Mouse (Mus musculus) limb, embryonic 14.5 days (tissue): Measurements from ENCODE around the gene Lin52. TPM values are rescaled to one million over a fixed set of nuclear protein-coding genes. Genes with fewer than 3 reads are reported as not detected.
A peak's percentile ranks its signal among the peaks of the same experiment; 100 is the strongest.

Experiments used
- ATAC-seq: fragments of 200-750 bp; cut with Nextera tagmentation; 2 replicates; pipeline ENCODE4 v1.8.0; 2017; ENCODE audit warnings: low read depth, moderate number of reproducible peaks, moderate TSS enrichment; ENCODE audit not compliant: low FRiP score
- DNase-seq: peaks from one replicate; pipeline ENCODE4 v3.0.0-alpha.2; 2015; ENCODE audit warnings: low spot score
- H3K27ac ChIP-seq: fragments of 300-500 bp; sonication (generic); replicated peaks from 2 replicates; pipeline ENCODE4 v1.5.1; 2014; ENCODE audit warnings: low read depth, mild to moderate bottlenecking, low read length, moderate library complexity, mixed read lengths
- H3K27me3 ChIP-seq: fragments of 300-500 bp; sonication (generic); 2 replicates; pipeline ENCODE4 v1.6.1; 2014; ENCODE audit warnings: low read length, mixed read lengths; ENCODE audit not compliant: control insufficient read depth, insufficient read depth
- H3K36me3 ChIP-seq: fragments of 300-500 bp; sonication (generic); 2 replicates; pipeline ENCODE4 v1.6.1; 2014; ENCODE audit warnings: mild to moderate bottlenecking, low read length, moderate library complexity, mixed read lengths; ENCODE audit not compliant: control insufficient read depth, insufficient read depth
- H3K4me1 ChIP-seq: fragments of 300-500 bp; sonication (generic); 2 replicates; pipeline ENCODE4 v1.6.1; 2014; ENCODE audit warnings: antibody characterized with exemption, low read length, mixed read lengths; ENCODE audit not compliant: control insufficient read depth, insufficient read depth
- H3K4me2 ChIP-seq: fragments of 300-500 bp; sonication (generic); replicated peaks from 2 replicates; pipeline ENCODE4 v1.6.1; 2014; ENCODE audit warnings: low read depth, mild to moderate bottlenecking, low read length, moderate library complexity; ENCODE audit not compliant: severe bottlenecking
- H3K4me3 ChIP-seq: fragments of 300-500 bp; sonication (generic); replicated peaks from 2 replicates; pipeline ENCODE4 v1.5.1; 2014; ENCODE audit warnings: low read length
- H3K9ac ChIP-seq: fragments of 300-500 bp; sonication (generic); 2 replicates; pipeline ENCODE4 v1.6.1; 2014; ENCODE audit warnings: mild to moderate bottlenecking, low read depth, low read length, moderate library complexity; ENCODE audit not compliant: severe bottlenecking
- H3K9me3 ChIP-seq: fragments of 300-500 bp; sonication (generic); 2 replicates; pipeline ENCODE4 v1.6.1; 2016; ENCODE audit warnings: low read length; ENCODE audit not compliant: control insufficient read depth
- POLR2A ChIP-seq: fragments of 200-500 bp; IDR thresholded peaks from 2 replicates; pipeline ENCODE4 v1.8.0; 2012; ENCODE audit warnings: inconsistent platforms, mild to moderate bottlenecking, moderate library complexity, borderline replicate concordance; ENCODE audit not compliant: insufficient read depth, insufficient read length; ENCODE audit errors: extremely low read depth
- WGBS: fragments of 180-500 bp; shearing (Covaris S2); extraction: QIAGEN DNeasy Blood & Tissue Kit; methylation state at CpG from one replicate; pipeline ENCODE4 v1.1.7; 2014; 5-methylcytosine and 5-hydroxymethylcytosine counted together
- polyA plus RNA-seq, 2 experiments: library from polyadenylated mRNA; depleted of rRNA in 1 of 2; stranded (reverse) in 1 of 2; unstranded in 1 of 2; fragments of >200 nt; fragmentation: Nextera tagmentation in 1 of 2; extraction: Ambion mirVana in 1 of 2; gene quantifications; 2 replicates each; pipeline versions ENCODE4 v1.2.1 to v1.2.3; 2012 to 2014

The Lin52 gene
- 17.3 and 26.9 TPM in 2 replicates for polyA plus RNA-seq (2012; rRNA removed)
- polyA plus RNA-seq (2014; fragmentation: Nextera tagmentation; extraction: Ambion mirVana) = 17.9 and 24.2 TPM in 2 replicates

DNA sequence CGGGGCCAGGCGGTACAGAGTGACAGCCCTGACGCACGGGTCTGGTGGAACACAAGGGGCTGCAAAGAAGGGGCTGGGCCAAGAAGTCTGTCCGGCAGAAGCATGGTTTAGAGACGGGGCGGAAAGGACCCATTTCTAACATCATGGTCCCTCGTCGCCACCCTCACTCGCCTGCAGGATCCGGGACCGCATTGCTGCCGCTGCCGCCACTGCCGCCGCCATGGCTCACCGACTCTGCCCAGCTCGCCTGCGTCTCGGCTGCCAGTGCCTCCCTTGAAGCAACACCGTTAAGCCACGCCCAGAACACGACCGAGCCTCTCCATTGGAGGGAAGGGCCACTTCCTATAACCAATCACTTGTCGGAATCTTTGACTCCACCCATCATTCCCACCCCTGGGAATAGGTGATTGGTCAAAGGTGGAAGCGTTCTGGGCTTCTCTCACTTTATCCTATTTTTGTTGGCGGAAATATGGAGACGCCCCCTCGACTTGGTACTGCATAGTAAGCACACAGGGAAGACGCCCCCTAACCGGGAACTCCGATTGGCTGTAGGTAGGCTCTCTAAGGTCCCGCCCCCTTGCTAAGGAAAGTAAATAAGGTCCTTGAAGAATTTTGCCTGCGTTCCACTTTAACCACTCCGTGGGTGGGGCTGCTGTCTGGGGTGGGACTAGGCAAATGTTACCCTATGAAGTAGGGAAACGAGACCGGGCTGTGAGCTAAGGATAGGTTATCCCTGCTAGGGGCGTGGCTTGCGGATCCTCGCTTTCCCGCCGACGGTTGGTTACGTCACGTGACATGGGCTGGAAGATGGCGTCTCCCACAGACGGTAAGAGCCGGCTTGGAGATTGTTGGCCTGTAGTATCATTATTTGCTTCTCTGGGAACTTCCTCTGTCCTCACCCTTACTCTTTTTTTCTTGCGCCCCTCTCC is at the start of gene Lin52, which contains the start of gene Aldh6a1:
TSS of gene Lin52 (plus strand) at position 705 of the 929 bp plus-strand sequence.
TSS of gene Aldh6a1 (minus strand) at position 287 of the 929 bp plus-strand sequence.
- peak within 1 kb of the TSS; percentile 90 for H3K4me2 ChIP-seq
- H3K27me3 ChIP-seq = no peaks in the 10 kb centered on the region
- 0 out of 2 replicates have a peak, but pooled peaks cover 6% of the 10 kb centered on the region for H3K4me1 ChIP-seq
- no peaks in the 10 kb centered on the region for H3K9me3 ChIP-seq
- peak; percentile 100 for DNase-seq
- H3K27ac ChIP-seq = peak within 1 kb of the TSS; percentile 49; the same call in 1 of the 2 replicates
- WGBS = under 1% methylated on average over 48 of the region's 49 CpGs
- no peaks in the 10 kb centered on the region for H3K36me3 ChIP-seq
- ATAC-seq = peak; percentile 99
- 0 out of 2 replicates have a peak, but pooled peaks have one; percentile 62 for TF ChIP-seq POLR2A
- H3K9ac ChIP-seq = peak within 1 kb of the TSS; percentile 57
- peak within 1 kb of the TSS; percentile 60 for H3K4me3 ChIP-seq

DNA sequence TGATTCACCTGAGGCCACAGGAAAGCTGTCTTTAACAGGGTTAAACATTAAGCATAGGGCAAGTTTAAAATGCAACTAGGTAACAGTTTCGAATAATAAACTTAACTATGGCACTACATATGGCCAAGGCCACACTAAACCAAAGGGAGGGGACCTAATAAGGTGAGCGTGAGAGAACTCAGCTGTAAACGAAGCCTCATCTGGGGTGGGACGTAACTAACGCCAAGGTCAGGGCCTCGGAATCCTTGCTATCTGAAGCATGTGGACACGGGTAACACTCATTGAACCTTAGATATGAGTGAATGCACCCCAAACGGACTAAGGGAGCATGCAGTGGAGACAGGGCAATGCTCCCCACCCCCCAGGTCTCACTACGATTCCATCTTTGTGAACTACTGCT is 48.3 kb upstream of the Lin52 start:
- 72% methylated on average over 9 of the region's 9 CpGs for WGBS
- no peak for ATAC-seq
- Histone ChIP-seq H3K27ac (no peak overlapping the region), H3K27me3 (no peaks in the 10 kb centered on the region), H3K9me3 (no peaks in the 10 kb centered on the region), H3K9ac (no peak overlapping the region), H3K36me3 (no peaks in the 10 kb centered on the region), H3K4me3 (no peak overlapping the region), H3K4me2 (no peak overlapping the region), H3K4me1 (peaks cover 3% of the 10 kb centered on the region; the same call in 1 of the 2 replicates)
- DNase-seq = no peak
- no peak for TF ChIP-seq POLR2A

DNA sequence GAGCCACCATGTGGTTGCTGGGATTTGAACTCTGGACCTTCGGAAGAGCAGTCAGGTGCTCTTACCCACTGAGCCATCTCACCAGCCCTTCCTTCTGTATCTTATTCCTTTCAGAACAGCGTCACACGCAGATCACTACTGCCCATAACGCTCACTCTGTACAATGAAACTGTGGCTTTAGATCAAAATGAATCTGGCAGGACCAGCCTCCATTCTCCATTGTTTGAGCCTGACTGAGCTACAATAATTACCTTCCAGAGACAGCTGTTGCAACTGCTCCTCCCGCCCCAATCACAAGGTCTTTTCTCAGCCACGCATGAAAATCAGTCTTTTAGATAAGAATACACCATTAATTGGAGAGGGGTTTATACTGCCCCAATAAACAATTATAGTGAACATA is 46.7 kb upstream of the Lin52 start:
- DNase-seq = no peak
- Histone ChIP-seq H3K4me2 (no peak overlapping the region), H3K36me3 (no peaks in the 10 kb centered on the region), H3K9ac (no peak overlapping the region), H3K9me3 (no peaks in the 10 kb centered on the region), H3K27ac (no peak overlapping the region), H3K4me3 (no peak overlapping the region), H3K4me1 (peaks cover 3% of the 10 kb centered on the region; the same call in 1 of the 2 replicates), H3K27me3 (no peaks in the 10 kb centered on the region)
- WGBS = 92% methylated on average over 6 of the region's 6 CpGs
- no peak for ATAC-seq
- TF ChIP-seq POLR2A = no peak

DNA sequence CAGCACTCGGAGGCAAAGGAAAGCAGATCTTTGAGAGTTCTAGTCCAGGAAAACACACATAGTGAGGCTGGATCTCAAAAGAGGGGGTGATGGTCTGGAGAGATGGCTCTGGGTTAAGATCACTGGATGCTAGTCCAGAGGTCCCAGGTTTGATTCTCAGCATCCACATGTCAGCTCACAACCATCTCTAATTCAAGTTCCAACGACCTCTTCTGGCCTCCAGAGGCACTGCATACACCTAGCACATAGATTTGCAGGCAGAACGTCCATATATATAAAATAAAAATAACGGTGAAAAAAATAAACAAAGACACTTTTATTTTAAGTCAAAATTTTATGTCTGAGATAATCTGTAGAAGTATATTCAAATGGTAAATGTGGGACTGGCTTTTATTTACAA is 44.0 kb upstream of the Lin52 start:
- 63% methylated on average over 4 of the region's 4 CpGs for WGBS
- no peak for DNase-seq
- TF ChIP-seq POLR2A = no peak

More for the DNA sequence above, 44.0 kb upstream of the Lin52 start:
- no peak overlapping the region for H3K9ac ChIP-seq
- no peaks in the 10 kb centered on the region for H3K27me3 ChIP-seq
- peaks cover 3% of the 10 kb centered on the region; the same call in 1 of the 2 replicates for H3K4me1 ChIP-seq
- ATAC-seq = no peak
- H3K4me2 ChIP-seq = no peak overlapping the region
- no peak overlapping the region for H3K4me3 ChIP-seq
- H3K36me3 ChIP-seq = no peaks in the 10 kb centered on the region
- H3K27ac ChIP-seq = no peak overlapping the region
- H3K9me3 ChIP-seq = no peaks in the 10 kb centered on the region
